Mouse (Mus musculus) midbrain, embryonic 10.5 days (tissue): ENCODE measurements around the gene Nyx. TPM values are rescaled to one million over a fixed set of nuclear protein-coding genes. Genes with fewer than 3 reads are reported as not detected.

Source experiments
- DNase-seq: peaks from one replicate; pipeline ENCODE4 v3.0.0-alpha.2; 2017; ENCODE audit warnings: low spot score
- H3K27ac ChIP-seq: fragments of 300-500 bp; sonication (generic); replicated peaks from 2 replicates; pipeline ENCODE4 v1.5.1; 2016; ENCODE audit warnings: mild to moderate bottlenecking
- H3K27me3 ChIP-seq: fragments of 300-500 bp; sonication (generic); 2 replicates; pipeline ENCODE4 v1.6.1; 2016; ENCODE audit warnings: low read depth, mild to moderate bottlenecking; ENCODE audit not compliant: poor library complexity, severe bottlenecking
- H3K36me3 ChIP-seq: fragments of 300-500 bp; sonication (generic); 2 replicates; pipeline ENCODE4 v1.6.1; 2016; ENCODE audit warnings: mild to moderate bottlenecking, moderate library complexity
- H3K4me1 ChIP-seq: fragments of 300-500 bp; sonication (generic); 2 replicates; pipeline ENCODE4 v1.6.1; 2016
- H3K4me3 ChIP-seq: fragments of 300-500 bp; sonication (generic); 2 replicates; pipeline ENCODE4 v1.5.1; 2016; ENCODE audit warnings: mild to moderate bottlenecking, moderate library complexity
- H3K9me3 ChIP-seq: fragments of 300-500 bp; sonication (generic); replicated peaks from 2 replicates; pipeline ENCODE4 v1.6.1; 2016; ENCODE audit warnings: mild to moderate bottlenecking
- WGBS: fragments of 180-500 bp; shearing (Covaris S2); methylation state at CpG from one replicate; pipeline ENCODE4 v1.1.7; 2016; 5-methylcytosine and 5-hydroxymethylcytosine counted together
- polyA plus RNA-seq: library from polyadenylated mRNA; unstranded; fragments of >200 nt; fragmentation: Nextera tagmentation; extraction: Ambion mirVana; gene quantifications from 2 replicates; pipeline ENCODE4 v1.2.1, GENCODE M21; 2016

Gene Nyx
- polyA plus RNA-seq, 1 experiment from 2014 or later = 0.06 TPM

DNA sequence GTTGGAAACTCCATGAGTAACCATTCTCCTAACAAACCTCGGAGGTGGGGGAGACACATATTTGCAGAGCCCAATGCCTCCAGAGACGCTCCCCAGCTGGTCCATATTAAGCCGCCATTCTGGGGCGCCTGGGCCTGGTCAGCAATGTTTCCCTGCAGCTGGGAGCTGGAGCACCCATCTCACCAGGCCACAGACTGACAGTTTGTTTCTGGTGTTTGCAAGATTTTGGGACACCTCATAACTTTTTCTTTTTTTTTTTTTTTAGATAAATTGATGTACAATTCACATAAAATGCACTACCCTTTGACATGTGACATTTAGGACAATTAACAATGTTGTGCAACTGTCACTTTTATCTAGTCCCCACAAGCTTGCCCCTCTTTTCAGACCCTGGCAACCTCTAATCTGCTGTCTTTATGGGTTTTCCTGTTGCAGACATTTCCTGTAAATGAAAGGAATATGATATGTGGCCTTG, 6.9 kb downstream of the Nyx start:
- no peak overlapping the region for H3K4me3 ChIP-seq
- no peaks in the 10 kb centered on the region for H3K4me1 ChIP-seq
- H3K27me3 ChIP-seq = peaks cover 85% of the 10 kb centered on the region
- no peak overlapping the region for H3K27ac ChIP-seq
- no peaks in the 10 kb centered on the region for H3K9me3 ChIP-seq
- DNase-seq = no peak
- H3K36me3 ChIP-seq = no peaks in the 10 kb centered on the region
- WGBS = 87% methylated on average over 4 of the region's 4 CpGs

DNA sequence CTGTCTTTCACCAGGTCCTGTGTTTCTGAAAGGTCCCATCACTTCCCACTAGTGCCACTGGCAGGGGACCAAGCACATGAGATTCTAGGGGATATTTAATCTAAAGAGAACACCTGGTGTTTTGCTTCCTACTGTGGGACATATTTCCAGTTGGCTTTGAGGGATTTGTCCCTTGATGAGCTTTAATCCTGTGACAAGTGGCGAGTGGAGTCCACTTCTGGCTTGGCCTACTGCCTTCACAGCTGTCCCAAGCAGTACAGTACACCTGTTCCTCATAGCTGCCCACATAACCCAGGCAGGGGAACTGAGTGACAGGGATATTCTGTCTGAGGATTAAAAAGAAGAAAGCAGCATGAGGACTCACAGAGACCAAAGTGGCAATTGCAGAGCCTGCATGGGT, 9.5 kb downstream of the Nyx start:
- Histone ChIP-seq H3K36me3 (no peaks in the 10 kb centered on the region), H3K4me3 (no peak overlapping the region), H3K27ac (no peak overlapping the region), H3K9me3 (no peaks in the 10 kb centered on the region), H3K27me3 (peaks cover 84% of the 10 kb centered on the region), H3K4me1 (no peaks in the 10 kb centered on the region)
- no peak for DNase-seq
- 76% methylated on average over 1 of the region's 1 CpGs for WGBS

GRCm38 (mm10) chrX:13477596-13477995, 11.7 kb downstream of the Nyx start:
- 75% methylated on average over 2 of the region's 2 CpGs for WGBS
- Histone ChIP-seq H3K36me3 (no peaks in the 10 kb centered on the region), H3K4me3 (no peak overlapping the region), H3K4me1 (no peaks in the 10 kb centered on the region), H3K27ac (no peak overlapping the region), H3K9me3 (no peaks in the 10 kb centered on the region), H3K27me3 (peaks cover 78% of the 10 kb centered on the region)
- no peak for DNase-seq

DNA sequence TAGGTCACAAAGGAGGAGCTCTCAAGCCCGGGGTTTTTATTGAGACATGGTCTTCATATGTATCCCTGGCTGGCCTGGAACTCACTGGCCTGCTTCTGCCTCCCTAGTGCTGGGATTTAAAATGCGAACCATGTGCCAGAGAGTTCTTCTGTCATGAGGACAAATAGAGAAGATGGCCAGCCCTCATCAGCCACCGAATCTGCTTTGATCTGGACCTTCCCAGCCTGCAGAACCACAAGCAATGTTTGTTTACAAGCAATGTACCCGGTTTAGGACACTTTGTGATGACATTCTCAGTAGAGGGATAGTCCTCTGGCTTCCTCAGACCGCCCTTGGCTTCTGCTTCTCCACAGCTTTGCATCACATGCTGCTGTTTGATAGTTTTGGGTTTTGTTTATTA, 12.4 kb downstream of the Nyx start:
- DNase-seq = no peak
- Histone ChIP-seq H3K4me1 (no peaks in the 10 kb centered on the region), H3K27ac (no peak overlapping the region), H3K4me3 (no peak overlapping the region), H3K27me3 (peaks cover 74% of the 10 kb centered on the region), H3K36me3 (no peaks in the 10 kb centered on the region), H3K9me3 (no peaks in the 10 kb centered on the region)
- 70% methylated on average over 5 of the region's 5 CpGs for WGBS

DNA sequence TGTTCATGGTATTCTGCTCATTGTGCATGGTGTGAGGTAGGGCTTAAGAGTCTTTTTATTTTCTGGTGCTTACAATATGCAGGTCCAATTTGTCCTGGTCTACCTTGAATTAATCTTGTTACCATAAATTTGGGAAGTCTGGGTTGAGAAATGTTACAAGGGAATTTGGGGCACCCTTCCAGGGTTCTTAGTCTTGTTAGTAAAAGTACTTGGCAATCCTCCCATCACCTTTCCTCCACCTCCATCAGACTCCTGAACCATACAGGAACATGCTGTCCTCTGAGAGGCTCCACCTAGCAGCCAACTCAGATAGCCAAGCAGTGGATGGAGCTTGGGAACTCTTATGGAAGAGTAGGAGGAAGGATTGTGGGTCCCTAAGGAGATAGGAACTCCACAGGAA, 13.7 kb downstream of the Nyx start:
- Histone ChIP-seq H3K27me3 (peaks cover 65% of the 10 kb centered on the region), H3K27ac (no peak overlapping the region), H3K4me3 (no peak overlapping the region), H3K4me1 (no peaks in the 10 kb centered on the region), H3K36me3 (no peaks in the 10 kb centered on the region), H3K9me3 (no peaks in the 10 kb centered on the region)
- DNase-seq = no peak

GRCm38 (mm10) chrX:13482576-13482975, 16.7 kb downstream of the Nyx start:
- H3K27me3 ChIP-seq = peaks cover 66% of the 10 kb centered on the region
- H3K36me3 ChIP-seq = no peaks in the 10 kb centered on the region
- no peak overlapping the region for H3K27ac ChIP-seq
- no peaks in the 10 kb centered on the region for H3K4me1 ChIP-seq
- no peak overlapping the region for H3K4me3 ChIP-seq
- no peak for DNase-seq
- peaks cover 20% of the 10 kb centered on the region for H3K9me3 ChIP-seq
- WGBS = 85% methylated on average over 1 of the region's 1 CpGs

DNA sequence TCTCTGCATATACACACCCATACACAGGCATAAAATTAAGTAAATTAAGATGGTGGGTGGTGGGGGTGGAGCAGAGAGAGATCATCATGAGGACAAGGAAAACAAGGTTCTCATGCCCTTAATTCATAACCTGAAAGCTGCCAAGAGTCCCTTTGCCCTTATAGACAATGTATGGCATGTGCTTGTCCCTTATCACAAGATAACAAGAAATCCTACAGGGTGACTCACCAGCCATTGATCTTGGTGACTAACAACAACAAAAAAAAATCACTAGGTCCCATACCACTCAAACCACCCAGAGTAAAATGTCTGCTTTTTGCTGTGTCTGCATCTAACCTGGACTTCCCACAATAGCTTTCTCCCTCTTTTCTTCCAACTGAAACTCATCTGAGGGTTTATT, 18.5 kb downstream of the Nyx start:
- no peak overlapping the region for H3K27ac ChIP-seq
- DNase-seq = no peak
- H3K4me1 ChIP-seq = no peaks in the 10 kb centered on the region
- H3K4me3 ChIP-seq = no peak overlapping the region
- peaks cover 53% of the 10 kb centered on the region for H3K27me3 ChIP-seq
- no peaks in the 10 kb centered on the region for H3K36me3 ChIP-seq
- peaks cover 22% of the 10 kb centered on the region for H3K9me3 ChIP-seq

DNA sequence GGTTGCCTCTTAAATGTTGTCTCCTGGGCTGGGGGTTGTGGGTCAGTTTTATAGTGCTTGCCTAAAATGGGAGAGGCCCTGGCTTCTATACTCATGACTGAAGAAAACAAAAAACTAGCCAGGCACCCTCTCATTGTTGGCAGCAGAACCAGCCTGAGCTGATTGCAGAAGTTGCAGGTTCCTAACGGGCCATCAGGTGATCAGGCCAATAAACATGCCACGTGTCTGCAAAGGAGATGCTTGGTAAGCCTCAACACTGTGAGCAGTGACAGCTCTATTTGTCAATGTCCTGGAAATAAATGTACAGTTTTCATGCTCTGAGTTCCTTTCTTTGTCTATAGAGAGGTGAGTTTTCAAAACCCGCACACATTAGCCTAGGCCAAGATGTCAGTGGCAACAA, 23.1 kb downstream of the Nyx start:
- WGBS = 86% methylated on average over 3 of the region's 3 CpGs
- no peak for DNase-seq
- Histone ChIP-seq H3K27ac (no peak overlapping the region), H3K27me3 (peaks cover 61% of the 10 kb centered on the region), H3K36me3 (no peaks in the 10 kb centered on the region), H3K4me3 (no peak overlapping the region), H3K9me3 (peaks cover 22% of the 10 kb centered on the region), H3K4me1 (no peaks in the 10 kb centered on the region)

GRCm38 (mm10) chrX:13489761-13490160, 23.9 kb downstream of the Nyx start:
- no peak for DNase-seq
- Histone ChIP-seq H3K4me3 (no peak overlapping the region), H3K27ac (no peak overlapping the region), H3K36me3 (no peaks in the 10 kb centered on the region), H3K9me3 (peaks cover 22% of the 10 kb centered on the region), H3K27me3 (peaks cover 66% of the 10 kb centered on the region), H3K4me1 (no peaks in the 10 kb centered on the region)
- WGBS = 91% methylated on average over 1 of the region's 1 CpGs

GRCm38 (mm10) chrX:13490941-13491340, 25.0 kb downstream of the Nyx start:
- 80% methylated on average over 3 of the region's 3 CpGs for WGBS
- Histone ChIP-seq H3K9me3 (peaks cover 18% of the 10 kb centered on the region), H3K27ac (no peak overlapping the region), H3K4me1 (no peaks in the 10 kb centered on the region), H3K4me3 (no peak overlapping the region), H3K36me3 (no peaks in the 10 kb centered on the region), H3K27me3 (peaks cover 66% of the 10 kb centered on the region)
- no peak for DNase-seq

DNA sequence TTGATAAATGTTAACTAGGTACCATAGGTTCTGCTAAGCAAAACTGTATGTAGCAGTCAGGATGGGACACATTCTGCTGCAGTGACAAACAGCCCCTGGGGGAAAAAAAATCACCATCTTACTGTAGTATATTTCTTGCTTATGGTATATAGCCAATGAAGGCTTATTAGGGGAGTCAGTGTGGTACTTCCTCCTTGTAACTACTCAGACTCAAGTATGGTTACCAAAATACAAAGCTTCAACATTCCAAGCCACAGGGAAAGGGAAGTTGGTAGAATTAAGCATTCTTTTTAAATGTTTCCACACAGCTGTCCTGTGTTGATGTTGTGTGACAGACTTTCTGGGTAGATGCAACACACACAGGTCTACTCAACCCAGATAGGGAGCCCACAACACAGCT, 27.0 kb downstream of the Nyx start:
- H3K27ac ChIP-seq = no peak overlapping the region
- H3K4me3 ChIP-seq = no peak overlapping the region
- no peaks in the 10 kb centered on the region for H3K4me1 ChIP-seq
- DNase-seq = no peak
- H3K36me3 ChIP-seq = no peaks in the 10 kb centered on the region
- H3K27me3 ChIP-seq = peaks cover 68% of the 10 kb centered on the region
- H3K9me3 ChIP-seq = no peaks in the 10 kb centered on the region

DNA sequence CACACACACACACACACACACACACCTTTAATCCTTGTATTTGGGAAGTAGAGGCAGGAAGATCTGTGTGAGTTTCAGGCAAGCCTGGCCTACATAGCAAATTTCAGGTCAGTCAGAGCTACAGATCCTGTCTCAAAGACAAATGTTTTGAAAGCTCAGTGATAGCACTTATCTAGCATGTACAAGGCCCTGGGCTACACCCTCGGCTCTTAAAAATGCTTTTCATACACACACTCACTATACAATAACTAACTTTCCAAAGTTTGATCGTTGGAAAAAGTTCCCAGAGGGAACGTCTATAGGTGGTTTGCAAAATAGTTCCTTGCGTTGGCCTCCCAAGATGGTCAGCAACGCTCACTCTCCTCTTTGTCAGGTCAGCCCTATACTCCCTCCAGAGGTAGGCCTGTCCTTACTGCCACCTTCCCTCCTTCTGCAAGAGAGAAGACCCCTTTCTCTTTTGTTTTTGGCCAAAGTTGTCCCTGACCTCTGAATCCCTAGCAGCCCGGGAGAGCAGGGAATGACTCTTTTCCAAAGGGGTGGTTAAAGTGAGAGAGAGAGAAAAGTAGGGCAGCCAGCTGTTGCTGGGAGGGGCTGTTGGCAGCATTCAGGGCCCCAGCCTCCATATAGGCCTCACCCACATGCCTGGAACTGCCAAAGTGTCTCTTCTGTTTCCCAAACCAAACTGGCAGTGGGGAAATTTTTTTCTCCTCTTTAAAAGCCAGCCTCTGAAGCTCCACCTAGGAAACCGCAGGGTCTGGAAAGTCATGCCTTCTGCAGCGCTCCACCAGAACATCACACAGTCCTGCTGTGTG, 29.2 kb downstream of the Nyx start:
- Histone ChIP-seq H3K4me1 (no peaks in the 10 kb centered on the region), H3K36me3 (no peaks in the 10 kb centered on the region), H3K4me3 (no peak overlapping the region), H3K27me3 (peaks cover 74% of the 10 kb centered on the region), H3K9me3 (no peaks in the 10 kb centered on the region), H3K27ac (no peak overlapping the region)
- WGBS = 85% methylated on average over 8 of the region's 8 CpGs
- no peak for DNase-seq

GRCm38 (mm10) chrX:13500284-13500683, 34.4 kb downstream of the Nyx start:
- H3K27me3 ChIP-seq = peaks cover 65% of the 10 kb centered on the region

More at GRCm38 (mm10) chrX:13500284-13500683, 34.4 kb downstream of the Nyx start:
- no peak overlapping the region for H3K27ac ChIP-seq
- no peaks in the 10 kb centered on the region for H3K9me3 ChIP-seq
- no peak for DNase-seq
- H3K4me1 ChIP-seq = no peaks in the 10 kb centered on the region
- no peaks in the 10 kb centered on the region for H3K36me3 ChIP-seq
- 85% methylated on average over 4 of the region's 4 CpGs for WGBS
- no peak overlapping the region for H3K4me3 ChIP-seq
